Mouse (Mus musculus): ENCODE measurements at regions not wholly inside any gene's neighbourhood (a gene's known extent, or its start where the extent isn't known, plus 50 kb on each side); places are given as distances from the start of the nearest gene placed in this dataset.
A peak's percentile ranks its signal among the peaks of the same experiment; 100 is the strongest.

GRCm38 (mm10) chr4:69855001-69855400 lies 555.2 kb downstream of the Cdk5rap2 start:
- H3K4me2 ChIP-seq (ENCODE audit: low read depth, low read length): no peak overlapping the region
- no peaks in the 10 kb centered on the region for H3K36me3 ChIP-seq (replicated peaks; ENCODE audit: control insufficient read depth, insufficient read depth, low read depth, low read length)
- H3K4me3 ChIP-seq (ENCODE audit: low read depth, low read length): no peak overlapping the region
- no peaks in the 10 kb centered on the region for H3K9me3 ChIP-seq (replicated peaks; ENCODE audit: control insufficient read depth, low read length)
- WGBS: 96% methylated on average over 13 of the region's 13 CpGs
- no peak overlapping the region for H3K27ac ChIP-seq (replicated peaks; ENCODE audit: low read depth, low read length)
- no peaks in the 10 kb centered on the region for H3K4me1 ChIP-seq (ENCODE audit: control insufficient read depth, insufficient read depth, low read length)
- no peak overlapping the region for H3K9ac ChIP-seq (replicated peaks; ENCODE audit: low read length)
- ATAC-seq (replicated peaks; ENCODE audit: insufficient number of reproducible peaks, low FRiP score, low TSS enrichment, low read depth) (no peak), DNase-seq (ENCODE audit: low spot score) (no peak)
- H3K27me3 ChIP-seq (ENCODE audit: control insufficient read depth, insufficient read depth, low read length): no peaks in the 10 kb centered on the region

- H3K4me1 ChIP-seq (ENCODE audit: control insufficient read depth, insufficient read depth, low read length): no peaks in the 10 kb centered on the region
- WGBS: 46% methylated on average over 1 of the region's 1 CpGs
These were observed 557.6 kb downstream of the Cdk5rap2 start for GRCm38 (mm10) chr4:69852637-69853036.

GRCm38 (mm10) chr4:69849423-69849822 lies 560.8 kb downstream of the Cdk5rap2 start:
- DNase-seq (ENCODE audit: low spot score): no peak
- Histone ChIP-seq H3K9ac (replicated peaks; ENCODE audit: low read length) (no peak overlapping the region), H3K4me2 (ENCODE audit: low read depth, low read length) (no peak overlapping the region), H3K9me3 (replicated peaks; ENCODE audit: control insufficient read depth, low read length) (no peaks in the 10 kb centered on the region), H3K4me3 (ENCODE audit: low read depth, low read length) (no peak overlapping the region), H3K27me3 (ENCODE audit: control insufficient read depth, insufficient read depth, low read length) (no peaks in the 10 kb centered on the region), H3K27ac (replicated peaks; ENCODE audit: low read depth, low read length) (no peak overlapping the region), H3K36me3 (replicated peaks; ENCODE audit: control insufficient read depth, insufficient read depth, low read depth, low read length) (no peaks in the 10 kb centered on the region), H3K4me1 (ENCODE audit: control insufficient read depth, insufficient read depth, low read length) (no peaks in the 10 kb centered on the region)
- no peak for ATAC-seq (replicated peaks; ENCODE audit: insufficient number of reproducible peaks, low FRiP score, low TSS enrichment, low read depth)
- 82% methylated on average over 3 of the region's 3 CpGs for WGBS

More at GRCm38 (mm10) chr4:69852637-69853036, 557.6 kb downstream of the Cdk5rap2 start:
- Histone ChIP-seq H3K9me3 (replicated peaks; ENCODE audit: control insufficient read depth, low read length) (no peaks in the 10 kb centered on the region), H3K27me3 (ENCODE audit: control insufficient read depth, insufficient read depth, low read length) (no peaks in the 10 kb centered on the region), H3K27ac (replicated peaks; ENCODE audit: low read depth, low read length) (no peak overlapping the region), H3K4me2 (ENCODE audit: low read depth, low read length) (no peak overlapping the region), H3K9ac (replicated peaks; ENCODE audit: low read length) (no peak overlapping the region), H3K4me3 (ENCODE audit: low read depth, low read length) (no peak overlapping the region), H3K36me3 (replicated peaks; ENCODE audit: control insufficient read depth, insufficient read depth, low read depth, low read length) (no peaks in the 10 kb centered on the region)
- DNase-seq (ENCODE audit: low spot score) (no peak), ATAC-seq (replicated peaks; ENCODE audit: insufficient number of reproducible peaks, low FRiP score, low TSS enrichment, low read depth) (no peak)

- H3K4me3 ChIP-seq (ENCODE audit: low read depth, low read length): no peak overlapping the region
- H3K27me3 ChIP-seq (ENCODE audit: control insufficient read depth, insufficient read depth, low read length): no peaks in the 10 kb centered on the region
- H3K4me1 ChIP-seq (ENCODE audit: control insufficient read depth, insufficient read depth, low read length): no peaks in the 10 kb centered on the region
- H3K9ac ChIP-seq (replicated peaks; ENCODE audit: low read length): no peak overlapping the region
- H3K9me3 ChIP-seq (replicated peaks; ENCODE audit: control insufficient read depth, low read length): no peaks in the 10 kb centered on the region
- H3K4me2 ChIP-seq (ENCODE audit: low read depth, low read length): no peak overlapping the region
- ATAC-seq (replicated peaks; ENCODE audit: insufficient number of reproducible peaks, low FRiP score, low TSS enrichment, low read depth) (no peak), DNase-seq (ENCODE audit: low spot score) (no peak)
- no peaks in the 10 kb centered on the region for H3K36me3 ChIP-seq (replicated peaks; ENCODE audit: control insufficient read depth, insufficient read depth, low read depth, low read length)
- H3K27ac ChIP-seq (replicated peaks; ENCODE audit: low read depth, low read length): no peak overlapping the region
- WGBS: 61% methylated on average over 9 of the region's 9 CpGs
These were observed 570.4 kb downstream of the Cdk5rap2 start for GRCm38 (mm10) chr4:69839868-69840267.

GRCm38 (mm10) chr4:69838940-69839339 lies 571.3 kb downstream of the Cdk5rap2 start:
- no peak overlapping the region for H3K4me3 ChIP-seq (ENCODE audit: low read depth, low read length)
- no peaks in the 10 kb centered on the region for H3K9me3 ChIP-seq (replicated peaks; ENCODE audit: control insufficient read depth, low read length)
- no peaks in the 10 kb centered on the region for H3K4me1 ChIP-seq (ENCODE audit: control insufficient read depth, insufficient read depth, low read length)
- no peak overlapping the region for H3K27ac ChIP-seq (replicated peaks; ENCODE audit: low read depth, low read length)
- no peaks in the 10 kb centered on the region for H3K27me3 ChIP-seq (ENCODE audit: control insufficient read depth, insufficient read depth, low read length)
- ATAC-seq (replicated peaks; ENCODE audit: insufficient number of reproducible peaks, low FRiP score, low TSS enrichment, low read depth): no peak
- no peak overlapping the region for H3K9ac ChIP-seq (replicated peaks; ENCODE audit: low read length)
- WGBS: 38% methylated on average over 4 of the region's 4 CpGs
- H3K36me3 ChIP-seq (replicated peaks; ENCODE audit: control insufficient read depth, insufficient read depth, low read depth, low read length): no peaks in the 10 kb centered on the region
- H3K4me2 ChIP-seq (ENCODE audit: low read depth, low read length): no peak overlapping the region
- DNase-seq (ENCODE audit: low spot score): no peak

GRCm38 (mm10) chr4:69824903-69825268 lies 585.4 kb downstream of the Cdk5rap2 start:
- Histone ChIP-seq H3K27ac (replicated peaks; ENCODE audit: low read depth, low read length) (no peak overlapping the region), H3K4me2 (ENCODE audit: low read depth, low read length) (no peak overlapping the region), H3K4me3 (ENCODE audit: low read depth, low read length) (no peak overlapping the region), H3K9me3 (replicated peaks; ENCODE audit: control insufficient read depth, low read length) (no peaks in the 10 kb centered on the region), H3K9ac (replicated peaks; ENCODE audit: low read length) (no peak overlapping the region), H3K27me3 (ENCODE audit: control insufficient read depth, insufficient read depth, low read length) (no peaks in the 10 kb centered on the region), H3K36me3 (replicated peaks; ENCODE audit: control insufficient read depth, insufficient read depth, low read depth, low read length) (no peaks in the 10 kb centered on the region), H3K4me1 (ENCODE audit: control insufficient read depth, insufficient read depth, low read length) (no peaks in the 10 kb centered on the region)
- 43% methylated on average over 3 of the region's 3 CpGs for WGBS
- no peak for ATAC-seq (replicated peaks; ENCODE audit: insufficient number of reproducible peaks, low FRiP score, low TSS enrichment, low read depth)
- DNase-seq (ENCODE audit: low spot score): no peak

- Histone ChIP-seq H3K4me2 (ENCODE audit: low read depth, low read length) (no peak overlapping the region), H3K9ac (replicated peaks; ENCODE audit: low read length) (no peak overlapping the region), H3K36me3 (replicated peaks; ENCODE audit: control insufficient read depth, insufficient read depth, low read depth, low read length) (no peaks in the 10 kb centered on the region), H3K9me3 (replicated peaks; ENCODE audit: control insufficient read depth, low read length) (no peaks in the 10 kb centered on the region), H3K4me1 (ENCODE audit: control insufficient read depth, insufficient read depth, low read length) (no peaks in the 10 kb centered on the region), H3K27me3 (ENCODE audit: control insufficient read depth, insufficient read depth, low read length) (no peaks in the 10 kb centered on the region), H3K27ac (replicated peaks; ENCODE audit: low read depth, low read length) (no peak overlapping the region), H3K4me3 (ENCODE audit: low read depth, low read length) (no peak overlapping the region)
- WGBS: 21% methylated on average over 6 of the region's 6 CpGs
- DNase-seq (ENCODE audit: low spot score) (no peak), ATAC-seq (replicated peaks; ENCODE audit: insufficient number of reproducible peaks, low FRiP score, low TSS enrichment, low read depth) (no peak)
These were observed 585.9 kb downstream of the Cdk5rap2 start for GRCm38 (mm10) chr4:69824215-69824902.

GRCm38 (mm10) chr4:69823311-69823940 lies 586.8 kb downstream of the Cdk5rap2 start:
- Histone ChIP-seq H3K4me3 (ENCODE audit: low read depth, low read length) (no peak overlapping the region), H3K9me3 (replicated peaks; ENCODE audit: control insufficient read depth, low read length) (no peaks in the 10 kb centered on the region), H3K4me1 (ENCODE audit: control insufficient read depth, insufficient read depth, low read length) (no peaks in the 10 kb centered on the region), H3K27ac (replicated peaks; ENCODE audit: low read depth, low read length) (no peak overlapping the region), H3K36me3 (replicated peaks; ENCODE audit: control insufficient read depth, insufficient read depth, low read depth, low read length) (no peaks in the 10 kb centered on the region), H3K27me3 (ENCODE audit: control insufficient read depth, insufficient read depth, low read length) (no peaks in the 10 kb centered on the region), H3K4me2 (ENCODE audit: low read depth, low read length) (no peak overlapping the region), H3K9ac (replicated peaks; ENCODE audit: low read length) (no peak overlapping the region)
- 11% methylated on average over 1 of the region's 1 CpGs for WGBS
- no peak for DNase-seq (ENCODE audit: low spot score)
- peak; percentile 70; the same call in 1 of the 2 replicates for ATAC-seq (replicated peaks; ENCODE audit: insufficient number of reproducible peaks, low FRiP score, low TSS enrichment, low read depth)

Data from embryonic facial prominence, embryonic 11.5 days (tissue).